Mouse (Mus musculus) heart, adult 18-20 months (tissue): ENCODE measurements around the gene Tceal7. TPM values are rescaled to one million over a fixed set of nuclear protein-coding genes. Genes with fewer than 3 reads are reported as not detected.
"Not testable (repeated sequence)": the region's sequence is repeated elsewhere in the genome, so short reads cannot be mapped to it uniquely, and the experiment has no call there.

Experiments
- DNase-seq, 2 experiments: peaks; one replicate each; pipeline ENCODE4 v3.0.0; 2021 to 2022; ENCODE audit warnings: mixed read lengths in 1 of 2
- long read RNA-seq, 2 experiments: library from polyadenylated mRNA; stranded (forward); transcript quantifications; one replicate each; pipeline ENCODE4 v2.0.0; 2021
- total RNA-seq, 2 experiments: library from RNA; stranded (reverse); gene quantifications; 2 replicates each; pipeline ENCODE4 v1.2.3; 2021

The Tceal7 gene
- 1 to 10 TPM in 1 of 2 experiments, under 1 TPM in 1; 0.82 to 1.3 TPM for total RNA-seq
- long read RNA-seq, experiment 1, result 0 reads
- long read RNA-seq, experiment 2, result 0 reads

- not testable (repeated sequence) for DNase-seq
These were observed at the start of gene Tceal7, which contains the start of gene Bex1 for GRCm38 (mm10) chrX:136214729-136215677. Tceal7 (plus strand) TSS chrX:136214779. Bex1 (minus strand) TSS chrX:136215513.

GRCm38 (mm10) chrX:136170625-136171024, 44.0 kb upstream of the Tceal7 start:
- DNase-seq, result peak in 1 of 2 experiments; percentile 6

GRCm38 (mm10) chrX:136171189-136172117, 43.1 kb upstream of the Tceal7 start:
- DNase-seq, result peak; percentile 59 to 66

GRCm38 (mm10) chrX:136172118-136172551, 42.4 kb upstream of the Tceal7 start, which contains the start of gene Tceal8:
Tceal8 (minus strand) TSS chrX:136172342.
- DNase-seq, result peak; percentile 83 to 87

GRCm38 (mm10) chrX:136172786-136173185, 41.8 kb upstream of the Tceal7 start:
- peak in 1 of 2 experiments; percentile 3 for DNase-seq

GRCm38 (mm10) chrX:136180897-136181553, 33.6 kb upstream of the Tceal7 start:
- DNase-seq, result no peak

- no peak for DNase-seq
These were observed 31.5 kb upstream of the Tceal7 start for GRCm38 (mm10) chrX:136183107-136183506.

GRCm38 (mm10) chrX:136195193-136195944, 19.2 kb upstream of the Tceal7 start:
- no peak for DNase-seq

- DNase-seq, result peak; percentile 1 to 64
These were observed 17.7 kb upstream of the Tceal7 start for GRCm38 (mm10) chrX:136196873-136197272.

- peak in 1 of 2 experiments; percentile 2 for DNase-seq
These were observed 11.3 kb upstream of the Tceal7 start for GRCm38 (mm10) chrX:136203257-136203656.

GRCm38 (mm10) chrX:136203664-136204066, 10.9 kb upstream of the Tceal7 start, which contains the start of gene Tceal5:
Tceal5 (minus strand) TSS chrX:136203876.
- peak in 1 of 2 experiments; percentile 13 for DNase-seq

GRCm38 (mm10) chrX:136204406-136204805, 10.2 kb upstream of the Tceal7 start:
- no peak for DNase-seq

- DNase-seq, result no peak
These were observed 1.2 kb upstream of the Tceal7 start for GRCm38 (mm10) chrX:136213396-136213795.

GRCm38 (mm10) chrX:136216303-136216702, 1.7 kb downstream of the Tceal7 start:
- no peak for DNase-seq

GRCm38 (mm10) chrX:136223714-136224113, 9.1 kb downstream of the Tceal7 start:
- DNase-seq, result no peak

- DNase-seq, result peak; percentile 0 to 12
These were observed 13.2 kb downstream of the Tceal7 start for GRCm38 (mm10) chrX:136227768-136228167.

GRCm38 (mm10) chrX:136238118-136238517, 23.5 kb downstream of the Tceal7 start:
- peak; percentile 13 to 67 for DNase-seq

- DNase-seq, result no peak
These were observed 28.6 kb downstream of the Tceal7 start for GRCm38 (mm10) chrX:136243181-136243580.

- peak; percentile 76 to 82 for DNase-seq
These were observed 30.1 kb downstream of the Tceal7 start, which contains the start of gene Tceal9 for GRCm38 (mm10) chrX:136244574-136245229. Tceal9 (plus strand) TSS chrX:136245079.

GRCm38 (mm10) chrX:136245521-136246071, 31.0 kb downstream of the Tceal7 start:
- DNase-seq, result peak; percentile 3 to 15
